Mouse (Mus musculus): ENCODE results near the gene Eci2.

- TF ChIP-seq POLR2A (IDR thresholded peaks at IDR 0.05; ENCODE audit: low read depth, low read length) (no peak), CTCF (IDR thresholded peaks at IDR 0.05; ENCODE audit: extremely low read depth, insufficient read depth, insufficient read length, insufficient replicate concordance) (no peak)
Measured at GRCm38 (mm10) chr13:35018866-35019536, 7.9 kb downstream of the Eci2 start.
